Mouse (Mus musculus) forebrain, embryonic 13.5 days (tissue): ENCODE measurements around the gene Lrrc10. TPM values are rescaled to one million over a fixed set of nuclear protein-coding genes. Genes with fewer than 3 reads are reported as not detected.
"Not testable (repeated sequence)": the region's sequence is repeated elsewhere in the genome, so short reads cannot be mapped to it uniquely, and the experiment has no call there.

Experiments
- ATAC-seq: fragments of 200-750 bp; cut with Nextera tagmentation; 2 replicates; pipeline ENCODE4 v1.8.0; 2017
- H3K27ac ChIP-seq: fragments of 300-500 bp; sonication (generic); 2 replicates; pipeline ENCODE4 v1.5.1; 2015; ENCODE audit warnings: inconsistent platforms, mild to moderate bottlenecking, moderate library complexity
- H3K27me3 ChIP-seq: fragments of 300-500 bp; sonication (generic); 2 replicates; pipeline ENCODE4 v1.6.1; 2015; ENCODE audit warnings: mild to moderate bottlenecking, inconsistent platforms
- H3K36me3 ChIP-seq: fragments of 300-500 bp; sonication (generic); 2 replicates; pipeline ENCODE4 v1.6.1; 2015; ENCODE audit warnings: mild to moderate bottlenecking, inconsistent platforms; ENCODE audit not compliant: poor library complexity, severe bottlenecking
- H3K4me1 ChIP-seq: fragments of 300-500 bp; sonication (generic); 2 replicates; pipeline ENCODE4 v1.6.1; 2015; ENCODE audit warnings: inconsistent platforms
- H3K4me2 ChIP-seq: fragments of 300-500 bp; sonication (generic); 2 replicates; pipeline ENCODE4 v1.6.1; 2015; ENCODE audit warnings: inconsistent platforms, mild to moderate bottlenecking, moderate library complexity
- H3K4me3 ChIP-seq: fragments of 300-500 bp; sonication (generic); 2 replicates; pipeline ENCODE4 v1.5.1; 2015; ENCODE audit warnings: mild to moderate bottlenecking, inconsistent platforms
- H3K9ac ChIP-seq: fragments of 300-500 bp; sonication (generic); 2 replicates; pipeline ENCODE4 v1.6.1; 2015; ENCODE audit warnings: mild to moderate bottlenecking, inconsistent platforms
- H3K9me3 ChIP-seq: fragments of 300-500 bp; sonication (generic); replicated peaks from 2 replicates; pipeline ENCODE4 v1.6.1; 2016; ENCODE audit warnings: inconsistent platforms
- WGBS: fragments of 180-500 bp; shearing (Covaris S2); methylation state at CpG from one replicate; pipeline ENCODE4 v1.1.7; 2015; 5-methylcytosine and 5-hydroxymethylcytosine counted together
- polyA plus RNA-seq: library from polyadenylated mRNA; unstranded; fragments of >200 nt; fragmentation: Nextera tagmentation; extraction: Ambion mirVana; gene quantifications from 2 replicates; pipeline ENCODE4 v1.2.1, GENCODE M21; 2015

The Lrrc10 gene
- polyA plus RNA-seq, 1 experiment from 2014 or later = not detected

- ATAC-seq = no peak
- peaks cover 10% of the 10 kb centered on the region; the same call in 1 of the 2 replicates for H3K4me1 ChIP-seq
- no peaks in the 10 kb centered on the region for H3K36me3 ChIP-seq
- H3K4me3 ChIP-seq = no peak overlapping the region
- no peaks in the 10 kb centered on the region for H3K9me3 ChIP-seq
- WGBS = 42% methylated on average over 7 of the region's 7 CpGs
- no peak overlapping the region for H3K9ac ChIP-seq
- no peak overlapping the region for H3K4me2 ChIP-seq
- H3K27me3 ChIP-seq = no peaks in the 10 kb centered on the region; the same call in 1 of the 2 replicates
- H3K27ac ChIP-seq = no peak overlapping the region
Measured at GRCm38 (mm10) chr10:117018281-117018840, 26.8 kb upstream of the Lrrc10 start.

- ATAC-seq = no peak
- Histone ChIP-seq H3K9ac (no peak overlapping the region), H3K4me2 (no peak overlapping the region), H3K9me3 (no peaks in the 10 kb centered on the region), H3K27me3 (peaks cover 3% of the 10 kb centered on the region; the same call in 1 of the 2 replicates), H3K27ac (no peak overlapping the region), H3K4me3 (no peak overlapping the region), H3K4me1 (peaks cover 10% of the 10 kb centered on the region; the same call in 1 of the 2 replicates), H3K36me3 (no peaks in the 10 kb centered on the region)
- 21% methylated on average over 21 of the region's 21 CpGs for WGBS
Measured at GRCm38 (mm10) chr10:117021020-117021754, 24.0 kb upstream of the Lrrc10 start.

GRCm38 (mm10) chr10:117023693-117024092 lies 21.4 kb upstream of the Lrrc10 start:
- Histone ChIP-seq H3K4me3 (no peak overlapping the region), H3K4me2 (no peak overlapping the region), H3K36me3 (no peaks in the 10 kb centered on the region), H3K27me3 (peaks cover 3% of the 10 kb centered on the region; the same call in 1 of the 2 replicates), H3K27ac (no peak overlapping the region), H3K4me1 (peaks cover under 1% of the 10 kb centered on the region; the same call in 1 of the 2 replicates), H3K9me3 (no peaks in the 10 kb centered on the region), H3K9ac (no peak overlapping the region)
- WGBS = 70% methylated on average over 16 of the region's 16 CpGs
- no peak for ATAC-seq

GRCm38 (mm10) chr10:117025776-117026175 lies 19.4 kb upstream of the Lrrc10 start:
- not testable (repeated sequence) for H3K36me3 ChIP-seq, H3K4me2 ChIP-seq, H3K27me3 ChIP-seq, H3K4me1 ChIP-seq, H3K9me3 ChIP-seq, H3K27ac ChIP-seq, ATAC-seq, H3K9ac ChIP-seq, H3K4me3 ChIP-seq

GRCm38 (mm10) chr10:117026176-117026575 lies 19.0 kb upstream of the Lrrc10 start:
- no peak overlapping the region for H3K9ac ChIP-seq
- no peak for ATAC-seq
- WGBS = 89% methylated on average over 8 of the region's 8 CpGs
- H3K36me3 ChIP-seq = no peaks in the 10 kb centered on the region
- H3K9me3 ChIP-seq = no peaks in the 10 kb centered on the region
- H3K27me3 ChIP-seq = 0 out of 2 replicates have a peak, but pooled peaks cover 3% of the 10 kb centered on the region
- no peak overlapping the region for H3K4me3 ChIP-seq
- H3K27ac ChIP-seq = no peak overlapping the region
- no peaks in the 10 kb centered on the region for H3K4me1 ChIP-seq
- H3K4me2 ChIP-seq = no peak overlapping the region

GRCm38 (mm10) chr10:117031160-117031559 lies 14.0 kb upstream of the Lrrc10 start:
- 0 out of 2 replicates have a peak, but pooled peaks cover 5% of the 10 kb centered on the region for H3K4me1 ChIP-seq
- H3K9ac ChIP-seq = no peak overlapping the region
- WGBS = 92% methylated on average over 3 of the region's 3 CpGs
- H3K4me3 ChIP-seq = no peak overlapping the region
- no peaks in the 10 kb centered on the region for H3K9me3 ChIP-seq
- no peaks in the 10 kb centered on the region for H3K36me3 ChIP-seq
- ATAC-seq = no peak
- no peaks in the 10 kb centered on the region for H3K27me3 ChIP-seq
- H3K27ac ChIP-seq = no peak overlapping the region
- H3K4me2 ChIP-seq = no peak overlapping the region

- ATAC-seq = 0 out of 2 replicates have a peak, but pooled peaks have one; percentile 27
- Histone ChIP-seq H3K27ac (no peak overlapping the region), H3K4me2 (no peak overlapping the region), H3K9ac (no peak overlapping the region), H3K4me3 (no peak overlapping the region), H3K27me3 (no peaks in the 10 kb centered on the region), H3K9me3 (no peaks in the 10 kb centered on the region), H3K4me1 (0 out of 2 replicates have a peak, but pooled peaks cover 5% of the 10 kb centered on the region), H3K36me3 (no peaks in the 10 kb centered on the region)
- WGBS = 29% methylated on average over 8 of the region's 8 CpGs
Measured at GRCm38 (mm10) chr10:117033785-117034184, 11.4 kb upstream of the Lrrc10 start.

GRCm38 (mm10) chr10:117040355-117040754 lies 4.8 kb upstream of the Lrrc10 start:
- peaks cover 5% of the 10 kb centered on the region for H3K4me1 ChIP-seq
- H3K27me3 ChIP-seq = no peaks in the 10 kb centered on the region
- no peak for ATAC-seq
- no peak overlapping the region for H3K9ac ChIP-seq
- no peak overlapping the region for H3K4me2 ChIP-seq
- no peaks in the 10 kb centered on the region for H3K36me3 ChIP-seq
- no peak overlapping the region for H3K27ac ChIP-seq
- H3K4me3 ChIP-seq = no peak overlapping the region
- WGBS = 75% methylated on average over 6 of the region's 6 CpGs
- H3K9me3 ChIP-seq = no peaks in the 10 kb centered on the region

- Histone ChIP-seq H3K27me3 (no peaks in the 10 kb centered on the region), H3K9ac (no peak overlapping the region), H3K36me3 (no peaks in the 10 kb centered on the region), H3K9me3 (no peaks in the 10 kb centered on the region), H3K4me1 (peaks cover 5% of the 10 kb centered on the region), H3K4me2 (no peak overlapping the region), H3K4me3 (no peak overlapping the region), H3K27ac (no peak overlapping the region)
- no peak for ATAC-seq
- WGBS = 88% methylated on average over 14 of the region's 14 CpGs
Measured at GRCm38 (mm10) chr10:117042295-117042694, 2.8 kb upstream of the Lrrc10 start.

GRCm38 (mm10) chr10:117043497-117044166 lies 1.5 kb upstream of the Lrrc10 start:
- H3K9me3 ChIP-seq, H3K27me3 ChIP-seq, H3K4me1 ChIP-seq, H3K4me3 ChIP-seq, H3K4me2 ChIP-seq, ATAC-seq, H3K36me3 ChIP-seq, H3K9ac ChIP-seq, H3K27ac ChIP-seq: not testable (repeated sequence)
- WGBS = 74% methylated on average over 16 of the region's 16 CpGs

GRCm38 (mm10) chr10:117049253-117049652 lies 4.1 kb downstream of the Lrrc10 start:
- Histone ChIP-seq H3K27me3 (no peaks in the 10 kb centered on the region), H3K27ac (no peak overlapping the region), H3K4me2 (no peak overlapping the region), H3K4me3 (no peak overlapping the region), H3K4me1 (peaks cover 5% of the 10 kb centered on the region), H3K9me3 (no peaks in the 10 kb centered on the region), H3K9ac (no peak overlapping the region), H3K36me3 (peaks cover 61% of the 10 kb centered on the region)
- 82% methylated on average over 4 of the region's 4 CpGs for WGBS
- no peak for ATAC-seq

GRCm38 (mm10) chr10:117049961-117050597 lies 4.9 kb downstream of the Lrrc10 start:
- H3K9ac ChIP-seq = no peak overlapping the region
- H3K9me3 ChIP-seq = no peaks in the 10 kb centered on the region
- H3K4me1 ChIP-seq = peaks cover 5% of the 10 kb centered on the region
- H3K4me2 ChIP-seq = no peak overlapping the region
- ATAC-seq = no peak
- no peak overlapping the region for H3K27ac ChIP-seq
- peaks cover 69% of the 10 kb centered on the region for H3K36me3 ChIP-seq
- 85% methylated on average over 4 of the region's 4 CpGs for WGBS
- H3K4me3 ChIP-seq = no peak overlapping the region
- H3K27me3 ChIP-seq = no peaks in the 10 kb centered on the region
